Mouse (Mus musculus) ES-Bruce4 (cell line): ENCODE results near the gene Slc37a3.

Experiments used
- CTCF ChIP-seq: IDR thresholded peaks from one replicate; pipeline ENCODE4 v1.8.1; 2011; ENCODE audit warnings: low read depth, low read length
- EP300 ChIP-seq: IDR thresholded peaks from 2 replicates; pipeline ENCODE4 v1.6.1; 2011; ENCODE audit warnings: low read depth, low read length; ENCODE audit not compliant: insufficient read depth
- POLR2A ChIP-seq: IDR thresholded peaks from one replicate; pipeline ENCODE4 v1.8.1; 2011; ENCODE audit warnings: low read length; ENCODE audit not compliant: insufficient read depth

DNA sequence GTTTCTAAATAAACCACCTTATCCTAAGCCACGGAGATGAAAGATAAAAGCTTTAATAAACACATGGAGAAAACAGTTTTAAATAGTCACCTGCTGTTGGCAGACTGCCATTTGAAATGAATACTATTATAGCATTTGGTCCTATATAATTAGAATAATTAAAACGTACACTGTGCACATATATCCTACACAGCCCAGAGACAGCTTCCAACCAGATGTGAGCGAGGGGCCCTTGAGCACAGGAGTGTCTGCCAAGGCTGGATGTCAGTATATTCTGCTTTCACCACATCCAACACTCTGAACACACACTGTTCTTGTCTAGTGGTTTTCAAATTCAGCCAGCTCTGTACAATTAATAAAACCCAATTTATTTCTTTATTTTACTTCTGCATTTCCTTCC, 7.8 kb downstream of the Slc37a3 start:
- TF ChIP-seq POLR2A (no peak), CTCF (no peak), EP300 (no peak)
